Mouse (Mus musculus) kidney, adult 2 months (tissue): ENCODE data around the gene A730061H03Rik. TPM values are rescaled to one million over a fixed set of nuclear protein-coding genes. Genes with fewer than 3 reads are reported as not detected.

Source experiments
- DNase-seq: peaks from one replicate; pipeline ENCODE4 v3.0.0; 2021
- H3K27ac ChIP-seq: fragments of 200-500 bp; 2 replicates; pipeline ENCODE4 v1.5.1; 2012; ENCODE audit warnings: low read depth, low read length, control low read depth, inconsistent platforms; ENCODE audit not compliant: insufficient read depth
- H3K27me3 ChIP-seq: fragments of 200-500 bp; replicated peaks from 2 replicates; pipeline ENCODE4 v1.6.1; 2012; ENCODE audit warnings: mild to moderate bottlenecking, moderate library complexity, low read length, inconsistent platforms; ENCODE audit not compliant: control insufficient read depth, insufficient read depth
- H3K36me3 ChIP-seq: fragments of 200-500 bp; 2 replicates; pipeline ENCODE4 v1.6.1; 2012; ENCODE audit warnings: mild to moderate bottlenecking, moderate library complexity, low read length, inconsistent platforms; ENCODE audit not compliant: control insufficient read depth, insufficient read depth
- H3K4me1 ChIP-seq: fragments of 200-500 bp; 2 replicates; pipeline ENCODE4 v1.6.1; 2011; ENCODE audit warnings: low read length; ENCODE audit not compliant: control insufficient read depth, insufficient read depth
- H3K4me3 ChIP-seq: fragments of 200-500 bp; 2 replicates; pipeline ENCODE4 v1.5.1; 2011; ENCODE audit warnings: mild to moderate bottlenecking, low read depth, low read length, control low read depth; ENCODE audit not compliant: insufficient read depth
- CTCF ChIP-seq: fragments of 200-500 bp; conservative IDR thresholded peaks from 2 replicates; pipeline ENCODE4 v1.5.1; 2011; ENCODE audit warnings: low read depth, mild to moderate bottlenecking, control low read depth, low read length, moderate library complexity, mixed read lengths; ENCODE audit not compliant: insufficient read depth, insufficient read length
- POLR2A ChIP-seq: fragments of 200-500 bp; IDR thresholded peaks from one replicate; pipeline ENCODE4 v1.6.1; 2011; ENCODE audit warnings: low read depth, low read length, control low read depth
- WGBS: fragments of 180-500 bp; shearing (Covaris S2); methylation state at CpG from one replicate; pipeline ENCODE4 v1.1.7; 2018; 5-methylcytosine and 5-hydroxymethylcytosine counted together
- polyA plus RNA-seq: library from polyadenylated mRNA; depleted of rRNA; stranded (reverse); fragments of >200 nt; gene quantifications from 2 replicates; pipeline ENCODE4 v1.2.3, GENCODE M21; 2012

A730061H03Rik gene
- polyA plus RNA-seq, 1 experiment: 0.75 TPM

- no peak overlapping the region for H3K4me3 ChIP-seq
- WGBS: 88% methylated on average over 6 of the region's 6 CpGs
- no peak for DNase-seq
These were observed 10.0 kb downstream of the A730061H03Rik start for GRCm38 (mm10) chr14:55550191-55550590.

GRCm38 (mm10) chr14:55544334-55544733 is 15.9 kb downstream of the A730061H03Rik start:
- DNase-seq: no peak
- no peaks in the 10 kb centered on the region; the same call in 1 of the 2 replicates for H3K36me3 ChIP-seq
- no peaks in the 10 kb centered on the region for H3K27me3 ChIP-seq

More at GRCm38 (mm10) chr14:55550191-55550590, 10.0 kb downstream of the A730061H03Rik start:
- no peak for TF ChIP-seq CTCF
- TF ChIP-seq POLR2A: no peak
- H3K27ac ChIP-seq: no peak overlapping the region
- H3K36me3 ChIP-seq: no peaks in the 10 kb centered on the region; the same call in 1 of the 2 replicates
- H3K4me1 ChIP-seq: no peaks in the 10 kb centered on the region
- H3K27me3 ChIP-seq: no peaks in the 10 kb centered on the region

GRCm38 (mm10) chr14:55542268-55542667 is 17.9 kb downstream of the A730061H03Rik start:
- DNase-seq: no peak
- Histone ChIP-seq H3K4me1 (no peaks in the 10 kb centered on the region), H3K36me3 (no peaks in the 10 kb centered on the region), H3K27me3 (no peaks in the 10 kb centered on the region), H3K27ac (no peak overlapping the region), H3K4me3 (no peak overlapping the region)
- 98% methylated on average over 12 of the region's 12 CpGs for WGBS
- TF ChIP-seq POLR2A (no peak), CTCF (no peak)

More at GRCm38 (mm10) chr14:55544334-55544733, 15.9 kb downstream of the A730061H03Rik start:
- Histone ChIP-seq H3K27ac (no peak overlapping the region), H3K4me1 (no peaks in the 10 kb centered on the region), H3K4me3 (no peak overlapping the region)
- whole genome bisulfite sequencing: 69% methylated on average over 9 of the region's 9 CpGs
- TF ChIP-seq POLR2A (no peak), CTCF (no peak)

- peak overlapping the region; percentile 77 for H3K4me3 ChIP-seq
- TF ChIP-seq POLR2A: no peak
- TF ChIP-seq CTCF: no peak
- peak overlapping the region; percentile 17; the same call in 1 of the 2 replicates for H3K27ac ChIP-seq
- H3K4me1 ChIP-seq: no peaks in the 10 kb centered on the region
- no peaks in the 10 kb centered on the region for H3K27me3 ChIP-seq
- peak; percentile 82 for DNase-seq
- 8% methylated on average over 10 of the region's 10 CpGs for WGBS
- H3K36me3 ChIP-seq: no peaks in the 10 kb centered on the region
These were observed 19.4 kb downstream of the A730061H03Rik start for GRCm38 (mm10) chr14:55540787-55541321.

GRCm38 (mm10) chr14:55540067-55540786 is 20.0 kb downstream of the A730061H03Rik start, which contains the start of gene Pck2:
Gene Pck2 (plus strand): TSS chr14:55540266.
- peak; percentile 94 for DNase-seq

GRCm38 (mm10) chr14:55536116-55536745 is 24.0 kb downstream of the A730061H03Rik start:
- TF ChIP-seq CTCF: peak; percentile 79
- TF ChIP-seq POLR2A: no peak
- H3K4me1 ChIP-seq: no peaks in the 10 kb centered on the region

More at GRCm38 (mm10) chr14:55540067-55540786, 20.0 kb downstream of the A730061H03Rik start, which contains the start of gene Pck2:
- Histone ChIP-seq H3K27ac (peak within 1 kb of the TSS; percentile 74), H3K27me3 (no peaks in the 10 kb centered on the region), H3K4me1 (no peaks in the 10 kb centered on the region), H3K4me3 (peak within 1 kb of the TSS; percentile 77), H3K36me3 (no peaks in the 10 kb centered on the region)
- WGBS: under 1% methylated on average over 32 of the region's 32 CpGs
- TF ChIP-seq CTCF (no peak), POLR2A (peak; percentile 22)

More at GRCm38 (mm10) chr14:55536116-55536745, 24.0 kb downstream of the A730061H03Rik start:
- 55% methylated on average over 6 of the region's 6 CpGs for WGBS
- peak; percentile 52 for DNase-seq
- Histone ChIP-seq H3K36me3 (no peaks in the 10 kb centered on the region), H3K4me3 (no peak overlapping the region), H3K27me3 (no peaks in the 10 kb centered on the region), H3K27ac (no peak overlapping the region)
